Mouse (Mus musculus) kidney, postnatal 4 days (tissue): ENCODE measurements around the gene Grm4.

Experiments used
- DNase-seq, 2 experiments: peaks; one replicate each; pipeline ENCODE4 v3.0.0; 2021; ENCODE audit warnings: mixed read lengths in 2 of 2

Grm4 gene

DNA sequence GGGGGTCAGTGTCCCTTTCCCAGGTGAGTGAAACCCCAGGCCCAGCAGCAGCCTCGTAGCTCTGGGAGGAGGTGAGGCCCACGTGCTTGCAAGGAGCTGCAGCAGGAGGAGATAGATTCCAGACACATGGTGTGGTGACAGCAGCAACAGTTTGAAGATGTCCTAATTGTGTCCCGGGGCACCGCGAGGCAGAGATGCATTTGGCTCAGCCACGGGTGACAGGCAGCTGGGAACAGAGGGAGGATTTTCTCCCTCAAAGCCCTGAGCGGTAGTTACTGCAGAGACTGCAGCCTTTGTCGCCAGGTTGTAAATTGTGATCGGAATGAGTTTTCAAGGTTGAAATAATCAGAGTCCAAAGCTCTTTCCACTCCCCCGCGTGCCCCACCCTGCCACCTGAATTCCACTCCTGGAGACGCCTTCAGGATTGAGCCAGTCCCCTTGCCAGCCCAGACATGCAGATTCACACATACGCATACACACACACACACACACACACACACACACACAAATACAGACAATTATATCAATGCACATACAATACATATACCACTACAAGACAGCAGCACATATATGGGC, 78.6 kb downstream of the Grm4 start:
- peak in 1 of 2 experiments; percentile 45 for DNase-seq

DNA sequence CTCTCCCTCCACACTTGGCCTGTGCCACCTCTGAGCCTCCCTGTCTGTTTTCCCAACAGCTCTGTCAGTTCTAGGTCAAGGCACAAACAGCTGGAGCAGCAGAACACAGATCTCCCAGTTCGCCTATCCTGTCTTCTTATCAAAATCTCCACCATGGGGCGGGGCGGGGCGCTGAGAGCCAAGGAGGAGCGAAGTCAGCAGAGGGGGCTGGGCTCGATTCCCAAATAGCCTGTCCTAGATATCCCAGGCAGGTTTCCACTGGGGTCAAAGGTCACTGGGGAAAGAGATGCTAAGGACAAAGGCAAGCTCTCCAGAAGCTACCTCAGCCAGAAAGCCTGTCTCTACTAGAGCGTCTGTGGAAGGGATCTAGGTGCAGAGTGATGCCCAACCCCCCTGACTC, 79.4 kb downstream of the Grm4 start:
- DNase-seq: no peak

DNA sequence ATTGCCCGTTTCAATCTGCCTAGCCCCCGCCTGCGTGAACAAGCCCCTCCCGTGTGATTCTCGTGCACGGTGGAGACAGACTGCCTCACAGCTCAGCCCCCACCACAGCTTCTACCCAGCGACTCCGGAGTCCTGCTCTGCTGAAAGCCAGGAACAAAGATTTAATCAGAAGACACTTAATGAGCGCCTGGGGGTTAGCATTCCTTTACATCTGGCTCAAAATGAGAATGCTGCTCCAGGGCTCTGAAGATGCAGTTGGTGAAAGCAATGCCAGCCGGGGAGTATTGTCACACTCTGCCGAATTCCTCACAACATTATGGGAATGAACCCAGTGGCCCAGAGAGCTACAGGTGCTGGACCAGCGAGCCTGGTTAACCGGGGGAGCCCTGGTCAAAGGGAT, 85.4 kb downstream of the Grm4 start:
- DNase-seq: peak; percentile 52 to 68

DNA sequence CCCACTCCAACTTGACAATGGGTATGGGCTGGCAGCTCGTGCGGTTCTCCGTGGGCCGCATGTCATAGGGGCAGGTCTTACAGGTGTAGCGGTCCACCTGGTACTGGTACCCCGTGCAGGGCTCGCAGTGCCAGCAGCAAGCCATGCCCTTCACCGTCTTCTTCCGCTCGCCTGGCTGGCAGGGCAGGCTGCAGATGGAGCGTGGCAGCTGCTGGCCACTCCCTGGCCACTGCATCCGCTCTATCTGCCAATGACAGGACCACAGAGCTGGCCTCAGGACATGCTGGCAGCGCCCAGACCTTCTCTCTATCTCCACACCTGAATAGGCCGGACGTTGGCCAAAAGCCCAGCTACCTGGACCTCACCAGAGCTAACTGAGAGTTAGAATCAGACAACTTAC, 86.0 kb downstream of the Grm4 start:
- DNase-seq: peak in 1 of 2 experiments; percentile 60

DNA sequence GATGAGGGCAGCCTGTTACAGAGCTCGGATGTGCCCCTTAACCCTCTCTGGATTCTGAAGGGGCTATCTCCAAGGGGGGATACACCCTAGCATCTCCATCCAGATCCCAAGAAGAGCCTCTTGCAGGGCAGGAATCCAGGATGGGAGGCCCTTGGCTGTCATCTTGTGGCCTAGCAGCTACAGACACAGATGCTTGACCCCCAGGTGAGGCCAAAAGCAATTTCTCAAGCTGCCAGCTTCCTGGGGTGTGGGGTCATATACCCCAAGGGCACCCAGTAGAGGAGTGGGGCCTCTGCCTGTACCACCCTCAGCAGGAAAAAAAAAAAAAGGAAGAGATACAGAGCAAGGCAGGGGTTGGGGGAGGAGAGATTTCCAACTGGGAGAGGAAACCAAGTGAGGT, 87.1 kb downstream of the Grm4 start:
- no peak for DNase-seq

DNA sequence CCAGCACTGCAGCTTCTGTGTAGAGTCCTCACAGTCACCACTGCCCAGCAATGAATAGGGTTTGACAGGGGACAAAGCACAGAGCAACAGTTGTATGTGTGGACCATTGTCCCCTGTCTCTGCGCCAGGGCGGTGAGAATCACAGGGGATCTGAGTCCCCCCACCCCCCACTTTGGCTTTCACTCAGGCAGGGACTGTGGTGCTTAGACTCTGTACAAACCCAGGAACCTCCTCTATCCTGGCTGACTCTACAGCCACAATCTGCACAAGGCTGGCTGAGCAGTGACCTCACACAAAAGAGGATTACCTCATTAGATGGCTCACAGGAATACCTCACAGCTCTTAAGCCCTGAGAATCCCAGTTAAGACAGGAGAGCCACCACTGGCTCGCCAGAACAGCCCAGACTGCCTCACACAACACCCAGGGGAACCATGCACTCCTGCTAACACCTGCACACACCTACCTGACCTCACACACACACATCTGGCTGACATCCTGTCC, 88.0 kb downstream of the Grm4 start:
- DNase-seq: no peak

DNA sequence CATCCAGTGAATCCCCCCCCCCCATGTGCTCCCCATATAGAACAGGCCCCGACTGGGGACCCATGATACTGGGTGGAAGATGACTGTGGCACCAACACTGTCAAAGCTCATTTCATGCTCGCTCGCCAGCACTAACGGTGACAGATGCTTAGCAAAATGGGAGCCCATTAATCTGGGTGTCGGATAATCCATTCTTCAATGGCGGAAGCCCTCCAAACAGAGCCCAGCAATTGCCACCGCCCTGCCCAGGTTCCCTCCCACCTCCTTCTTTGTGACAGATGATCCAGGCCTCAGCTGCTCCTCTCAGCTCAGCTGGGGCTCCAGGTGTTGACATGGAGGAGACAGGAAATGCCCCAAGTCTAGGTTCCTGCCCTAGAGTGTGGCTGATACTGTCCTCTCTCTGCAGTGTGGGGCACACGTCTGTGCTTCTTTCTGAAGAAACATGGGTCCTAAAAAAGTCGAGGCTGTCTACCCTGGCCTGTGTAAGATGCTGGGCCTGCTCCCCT, 89.0 kb downstream of the Grm4 start:
- no peak for DNase-seq

DNA sequence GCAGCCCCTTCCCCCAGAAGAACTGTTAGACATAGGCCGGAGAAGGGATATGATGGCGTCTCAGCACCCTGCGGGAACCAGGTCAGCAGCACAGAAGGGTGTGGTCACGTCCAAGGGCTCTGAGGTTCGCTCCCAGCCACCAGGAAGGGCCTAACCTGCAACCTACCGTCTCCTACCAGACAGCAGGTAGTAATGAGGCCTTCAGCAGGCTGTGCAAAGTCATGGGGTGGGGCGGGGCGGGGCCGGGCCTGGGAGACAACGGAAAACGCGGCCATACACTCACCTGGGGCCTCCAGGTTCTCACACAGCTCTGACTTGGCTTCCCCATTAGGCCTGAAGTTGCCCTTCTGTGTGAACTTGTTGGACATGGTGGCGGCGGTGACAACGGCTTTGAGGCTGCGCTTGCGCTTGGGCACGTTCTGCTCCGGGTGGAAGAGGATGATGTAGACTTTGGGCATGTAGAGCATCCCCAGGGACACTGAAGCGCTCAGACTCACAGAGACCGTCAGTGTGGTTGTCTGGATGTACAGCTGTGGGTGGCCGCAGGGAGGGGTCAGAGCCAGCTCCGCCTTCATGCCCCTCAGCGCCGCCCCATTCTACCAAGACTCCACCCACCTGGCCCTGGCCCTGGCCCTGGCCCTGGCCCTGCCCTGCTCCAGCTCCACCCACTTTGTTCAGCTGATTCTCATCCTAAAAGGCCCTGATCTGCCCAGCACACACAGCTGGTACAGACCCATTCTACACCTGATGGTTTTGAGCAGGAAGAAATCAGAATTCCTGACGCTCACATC, 90.0 kb downstream of the Grm4 start:
- DNase-seq: no peak

DNA sequence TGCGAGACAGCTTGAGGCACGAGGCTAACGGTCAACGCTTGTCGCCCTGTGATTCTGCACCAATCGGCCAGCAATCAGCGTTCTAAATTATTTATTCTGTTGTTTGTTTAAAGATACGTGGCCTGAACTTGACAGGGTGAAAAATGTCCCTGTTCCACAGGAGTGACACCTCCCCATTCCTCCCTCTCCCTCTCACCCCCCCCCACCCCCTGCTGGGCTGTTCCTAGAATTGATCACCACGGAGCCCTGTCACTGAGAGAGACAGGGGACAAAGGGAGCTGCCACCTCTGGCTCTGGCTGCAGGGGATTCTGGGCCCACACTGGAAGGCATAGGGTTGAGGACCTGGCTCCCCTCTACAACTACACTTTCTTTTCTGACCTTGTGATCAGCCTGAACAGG, 91.4 kb downstream of the Grm4 start:
- no peak for DNase-seq

DNA sequence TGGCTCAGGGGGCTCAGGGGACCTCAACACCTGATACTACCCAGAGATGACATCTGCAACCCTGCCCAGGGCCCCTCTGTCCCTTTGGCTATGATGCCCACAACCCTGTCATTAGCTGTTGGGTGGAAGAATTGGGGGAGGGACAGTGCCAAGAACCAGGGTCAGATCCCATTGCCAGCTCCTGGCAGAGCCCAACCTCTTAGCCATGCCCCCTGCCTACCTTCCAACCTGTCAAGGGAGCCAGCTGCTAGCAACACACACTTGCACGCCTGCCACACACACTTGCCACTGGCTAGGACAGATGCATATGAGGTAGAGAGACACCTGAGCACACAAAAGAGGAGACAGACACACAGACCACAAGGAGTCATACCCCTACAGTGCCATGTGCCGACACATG, 96.2 kb downstream of the Grm4 start:
- DNase-seq: no peak

DNA sequence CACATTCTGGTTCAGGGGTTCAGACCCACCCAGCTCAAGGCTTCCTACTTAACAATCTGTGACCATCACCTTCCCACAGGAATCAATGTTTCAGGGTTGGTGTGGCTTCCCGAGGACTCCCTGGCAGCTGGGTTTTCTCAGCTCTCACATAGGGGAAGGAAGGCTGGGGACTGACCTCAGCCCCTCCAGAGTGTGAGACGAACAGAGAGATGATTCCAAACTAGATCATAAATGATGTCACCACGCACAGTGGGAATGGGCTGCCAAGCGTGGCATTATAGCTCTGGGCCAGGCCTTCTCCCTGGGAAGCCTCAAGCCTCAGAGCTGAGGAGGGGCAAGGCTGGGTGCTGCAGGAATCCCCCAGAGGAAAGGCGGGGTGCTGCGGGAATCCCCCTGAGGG, 96.8 kb downstream of the Grm4 start:
- no peak for DNase-seq

DNA sequence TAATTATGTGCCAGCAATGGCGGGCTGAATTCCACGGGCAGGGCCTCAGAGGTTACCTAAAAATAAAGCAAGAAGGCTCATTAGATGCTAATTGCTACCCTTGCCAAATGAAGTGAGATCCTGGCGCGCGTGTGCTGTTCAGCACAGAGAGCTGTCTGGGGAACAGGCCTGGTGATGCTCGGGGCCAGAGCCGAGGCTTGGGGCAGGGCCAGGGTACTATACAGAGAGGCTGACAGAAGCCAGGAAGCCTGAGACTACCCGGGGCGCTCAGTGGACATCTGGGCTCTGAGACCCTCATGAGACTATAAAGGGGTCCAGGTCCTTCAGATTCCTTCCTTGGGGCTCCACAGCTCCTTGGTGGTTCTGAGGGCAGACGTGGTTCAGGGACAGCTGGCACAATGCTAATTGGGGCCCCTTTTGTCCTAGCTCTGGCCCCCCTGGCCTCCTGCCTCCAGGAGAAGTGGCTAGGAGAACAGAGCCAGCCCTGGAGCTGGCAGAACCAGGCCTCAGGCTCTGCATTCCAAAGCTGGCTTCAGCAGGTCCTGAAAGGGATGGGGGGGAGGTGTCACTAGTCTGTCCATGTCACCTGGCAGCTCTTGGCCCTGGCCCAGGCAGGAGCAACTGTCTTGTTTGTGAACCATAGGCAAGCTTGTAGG, 98.3 kb downstream of the Grm4 start:
- peak in 1 of 2 experiments; percentile 44 for DNase-seq

DNA sequence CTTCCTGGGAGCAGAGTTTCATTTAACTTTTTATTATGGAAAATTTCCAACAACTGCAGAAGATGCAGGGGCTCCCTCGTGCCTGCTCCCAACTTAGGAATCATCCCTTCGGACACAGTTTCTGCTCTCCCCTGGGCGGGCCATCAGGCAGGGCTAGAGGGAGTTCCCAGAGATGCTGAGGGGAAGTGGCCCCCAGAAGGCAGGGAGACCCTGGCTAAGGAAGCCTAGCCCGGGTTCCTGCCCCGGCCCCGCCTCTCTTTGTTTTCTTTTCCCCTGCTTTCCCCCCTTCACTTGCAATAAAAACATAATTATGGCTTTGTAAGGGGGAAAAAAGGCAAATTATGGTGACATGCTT, 98.9 kb downstream of the Grm4 start:
- DNase-seq: peak in 1 of 2 experiments; percentile 46

DNA sequence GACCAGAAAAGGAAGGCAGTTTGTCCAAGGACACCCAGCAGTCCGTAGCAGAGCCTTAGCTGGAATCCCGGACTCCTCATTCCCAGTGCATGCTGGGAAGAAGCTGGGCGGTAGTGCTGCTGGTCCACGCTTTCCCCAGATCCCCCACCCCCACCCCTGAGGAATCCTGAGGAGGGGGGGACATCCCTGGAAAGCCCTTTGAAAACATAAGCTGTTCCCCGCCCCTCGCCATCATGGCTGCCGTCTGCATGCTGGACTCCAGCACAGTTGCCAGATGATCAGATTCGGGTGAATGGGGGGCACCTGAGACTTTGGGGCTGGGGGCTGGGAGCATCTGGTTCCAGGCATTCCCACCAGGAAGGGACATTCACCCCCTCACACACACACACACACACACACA, 99.4 kb downstream of the Grm4 start:
- peak in 1 of 2 experiments; percentile 36 for DNase-seq

DNA sequence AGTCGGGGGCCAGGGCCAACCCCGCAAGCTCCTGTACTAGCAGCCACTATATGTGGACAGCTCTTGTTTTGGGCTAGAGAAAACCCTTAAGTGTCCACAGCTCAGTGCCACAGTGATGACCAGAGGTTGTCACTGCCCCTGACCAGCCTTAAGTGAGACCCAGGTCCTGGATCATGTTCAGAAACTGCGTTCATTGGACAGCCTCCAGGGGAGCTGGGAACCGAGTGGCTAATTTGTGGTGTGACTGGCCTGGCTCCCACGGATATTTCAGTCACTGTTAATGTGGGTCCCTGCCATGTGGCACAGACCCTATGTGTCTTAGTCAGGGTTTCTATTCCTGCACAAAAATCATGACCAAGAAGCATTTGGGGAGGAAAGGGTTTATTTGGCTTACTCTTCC, 112.2 kb downstream of the Grm4 start:
- no peak for DNase-seq

DNA sequence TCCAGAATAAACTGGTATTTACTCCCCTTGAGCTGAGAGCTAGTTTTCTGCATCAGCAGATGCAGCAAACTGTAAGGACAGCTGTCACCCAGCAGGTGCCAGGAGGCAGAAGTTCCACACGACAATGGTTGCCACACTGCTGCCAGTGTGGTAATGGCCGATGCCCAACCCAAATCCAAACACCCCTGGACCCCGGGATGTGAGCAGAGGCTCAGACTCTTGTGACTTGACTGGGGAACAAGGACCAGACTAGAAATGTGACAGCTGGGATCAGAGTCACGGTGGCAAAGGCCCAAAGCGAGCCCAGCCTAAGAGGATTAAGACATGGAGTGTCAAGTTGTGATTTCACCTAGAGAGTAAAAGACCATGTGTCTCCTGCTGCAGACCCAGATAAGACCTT, 112.7 kb downstream of the Grm4 start:
- DNase-seq: no peak

DNA sequence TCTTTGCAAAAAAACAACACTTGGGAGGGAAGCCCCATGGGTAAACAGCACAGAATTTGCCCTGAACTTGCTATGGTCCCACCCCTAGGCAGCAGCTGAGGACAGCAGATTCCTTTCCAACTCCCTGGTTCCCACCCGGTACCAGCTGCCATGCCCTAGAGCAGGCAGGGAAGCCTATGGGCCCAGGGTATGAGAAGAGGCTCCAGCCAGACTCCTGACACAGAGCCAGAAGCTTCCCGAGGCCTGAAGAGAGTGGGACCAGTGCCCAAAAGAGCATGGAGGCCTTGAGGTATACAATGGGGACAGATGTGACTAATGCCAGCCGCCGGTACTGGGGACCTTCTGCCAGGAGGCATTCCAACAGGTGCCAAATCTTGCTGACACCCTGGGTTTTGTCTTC, 114.2 kb downstream of the Grm4 start:
- peak in 1 of 2 experiments; percentile 41 for DNase-seq

DNA sequence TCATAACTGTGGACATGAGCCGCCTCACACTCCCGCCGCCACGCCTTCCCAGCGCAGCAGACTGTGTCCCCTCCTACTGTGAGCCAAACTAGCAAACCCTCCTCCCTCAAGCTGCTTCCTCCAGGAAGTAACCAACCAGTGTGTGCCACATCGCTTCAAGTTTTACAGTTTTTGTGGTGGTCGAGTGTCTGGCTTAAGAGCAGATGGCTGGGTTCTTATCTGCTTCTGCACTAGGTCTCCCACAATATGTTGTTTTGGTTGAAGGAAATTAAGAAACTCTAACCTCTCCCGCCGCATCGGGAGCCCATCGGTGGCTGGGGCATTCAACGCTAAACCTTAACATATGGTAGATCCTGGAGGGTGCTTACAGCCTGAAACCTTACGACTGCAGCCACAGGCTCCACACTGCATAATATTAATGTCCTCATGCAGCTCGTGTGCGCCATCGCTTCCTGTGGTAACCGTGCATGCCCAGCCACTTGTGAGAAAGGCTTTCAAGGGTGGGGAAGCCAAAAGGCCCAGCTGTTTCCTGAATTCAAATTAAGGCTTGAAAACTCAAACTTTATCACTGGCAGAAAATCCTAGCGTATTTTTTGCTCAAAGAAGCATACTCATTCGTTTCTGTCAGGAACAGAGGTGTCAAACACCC, 115.7 kb downstream of the Grm4 start:
- DNase-seq: no peak

DNA sequence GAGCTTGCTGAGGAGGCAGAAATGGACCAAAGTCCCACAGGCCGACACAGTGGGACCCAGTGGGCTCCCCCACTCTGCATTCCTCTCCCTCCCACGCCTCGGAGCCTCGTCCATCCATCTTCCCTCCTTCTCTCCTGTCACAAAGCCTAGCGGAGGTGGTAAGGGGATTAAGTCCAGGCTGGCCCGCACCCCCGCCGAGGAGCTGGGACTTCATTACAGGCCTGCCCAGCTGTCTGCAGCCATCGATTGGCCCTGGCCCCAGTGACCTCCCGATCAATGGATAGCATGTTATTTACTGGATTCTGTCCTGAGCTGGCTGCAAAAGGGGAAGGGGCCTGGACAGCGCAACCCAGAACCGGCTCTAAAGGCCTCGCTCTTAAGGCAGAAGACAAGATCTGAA, 120.0 kb downstream of the Grm4 start:
- no peak for DNase-seq

DNA sequence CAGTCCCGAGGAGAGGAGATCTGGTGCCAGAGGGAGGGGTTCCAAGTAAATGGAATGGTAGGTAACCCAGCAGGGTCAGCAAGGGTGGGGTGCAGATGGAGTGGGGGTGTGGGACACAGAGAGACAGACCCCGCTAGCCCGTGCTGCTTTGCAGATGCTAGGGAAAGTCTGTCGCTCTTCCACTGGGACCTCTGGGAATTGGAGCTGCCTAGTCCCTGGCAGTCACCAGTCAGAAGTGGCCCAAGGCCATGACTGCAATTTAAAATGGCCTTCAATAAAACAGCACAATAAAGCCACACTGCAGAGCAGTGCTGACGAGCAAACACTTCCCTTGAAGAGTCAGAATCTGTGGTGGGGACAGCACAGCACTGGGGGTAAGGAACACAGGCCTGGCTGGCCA, 127.3 kb downstream of the Grm4 start:
- no peak for DNase-seq

DNA sequence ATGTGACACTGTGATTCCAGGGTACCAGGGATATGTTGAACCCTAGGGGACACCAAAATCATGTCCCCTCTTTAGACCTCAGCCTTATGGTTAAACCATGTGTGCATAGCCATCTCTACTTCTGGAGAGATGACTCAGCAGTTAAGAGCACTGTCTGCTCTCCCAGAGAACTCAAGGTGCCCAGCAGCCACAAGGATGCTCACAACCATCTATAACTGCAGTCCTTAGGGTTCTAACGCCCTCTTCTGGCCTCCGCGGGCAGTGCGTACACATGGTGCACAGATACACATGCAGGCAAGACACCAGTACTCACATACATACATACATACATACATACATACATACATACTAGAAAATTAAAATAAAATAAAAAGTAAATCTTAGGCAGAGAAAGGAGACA, 127.8 kb downstream of the Grm4 start:
- DNase-seq: no peak

DNA sequence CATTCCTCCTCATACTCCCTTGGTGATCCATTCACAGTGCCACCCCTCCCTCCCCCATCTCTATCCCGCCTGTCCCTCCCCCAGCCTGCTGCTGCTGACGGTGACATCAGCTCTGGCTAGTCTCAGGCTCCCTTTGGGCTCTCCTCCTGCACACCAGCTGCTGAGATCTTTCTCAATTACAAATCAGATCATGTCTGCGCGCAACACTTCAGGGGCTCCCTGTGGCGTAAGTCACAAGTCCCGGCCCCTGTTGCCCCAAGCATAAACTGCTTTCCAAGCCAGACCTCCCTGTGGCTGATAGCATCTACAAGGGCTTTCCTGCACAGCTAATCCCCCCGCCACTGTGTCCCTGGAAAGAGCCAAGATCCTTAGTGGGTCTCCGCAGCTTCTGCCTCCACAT, 128.3 kb downstream of the Grm4 start:
- no peak for DNase-seq

DNA sequence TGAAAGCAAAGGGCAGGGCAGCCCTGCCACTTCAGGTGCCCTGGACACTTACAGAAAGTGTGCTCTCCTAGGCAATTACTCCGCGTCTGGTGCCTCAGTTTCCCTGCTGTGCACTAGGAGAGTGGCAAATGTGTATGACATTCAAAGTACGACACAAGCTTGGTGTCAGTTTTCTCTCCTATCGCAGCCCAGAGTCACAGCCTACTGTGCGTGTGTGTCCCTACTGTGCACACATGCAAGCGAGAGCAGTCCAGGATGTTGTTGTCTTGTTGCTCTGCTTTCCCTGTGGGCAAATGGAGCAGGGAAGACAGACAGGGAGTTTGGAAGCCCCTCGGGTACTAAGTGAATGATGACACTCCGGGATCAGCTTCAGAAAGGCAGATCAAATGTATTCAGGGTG, 131.2 kb downstream of the Grm4 start:
- no peak for DNase-seq
